Mouse (Mus musculus) liver, postnatal 0 days (tissue): Measurements from ENCODE around the gene Add3. TPM values are rescaled to one million over a fixed set of nuclear protein-coding genes. Genes with fewer than 3 reads are reported as not detected.

ENCODE experiments used
- ATAC-seq: fragments of 200-750 bp; cut with Nextera tagmentation; 2 replicates; pipeline ENCODE4 v1.8.0; 2017; ENCODE audit warnings: mild to moderate bottlenecking, moderate library complexity
- DNase-seq: peaks from one replicate; pipeline ENCODE4 v3.0.0-alpha.2; 2016
- H3K27ac ChIP-seq: fragments of 300-500 bp; sonication (generic); 2 replicates; pipeline ENCODE4 v1.5.1; 2014; ENCODE audit warnings: antibody characterized with exemption, moderate library complexity, mild to moderate bottlenecking, low read depth
- H3K27me3 ChIP-seq: fragments of 300-500 bp; sonication (generic); 2 replicates; pipeline ENCODE4 v1.6.1; 2014; ENCODE audit warnings: low read length, control low read depth, mixed read lengths; ENCODE audit not compliant: insufficient read depth
- H3K36me3 ChIP-seq: fragments of 300-500 bp; sonication (generic); replicated peaks from 2 replicates; pipeline ENCODE4 v1.6.1; 2014; ENCODE audit warnings: mild to moderate bottlenecking, control low read depth, low read length, moderate library complexity, mixed read lengths; ENCODE audit not compliant: insufficient read depth
- H3K4me1 ChIP-seq: fragments of 300-500 bp; sonication (generic); 2 replicates; pipeline ENCODE4 v1.6.1; 2014; ENCODE audit warnings: antibody characterized with exemption, mild to moderate bottlenecking, control low read depth; ENCODE audit not compliant: insufficient read depth
- H3K4me2 ChIP-seq: fragments of 300-500 bp; sonication (generic); 2 replicates; pipeline ENCODE4 v1.6.1; 2014; ENCODE audit warnings: low read depth, mild to moderate bottlenecking, low read length, moderate library complexity, mixed read lengths
- H3K4me3 ChIP-seq: fragments of 300-500 bp; sonication (generic); 2 replicates; pipeline ENCODE4 v1.5.1; 2014; ENCODE audit warnings: low read depth, low read length
- H3K9ac ChIP-seq: fragments of 300-500 bp; sonication (generic); replicated peaks from 2 replicates; pipeline ENCODE4 v1.6.1; 2014; ENCODE audit warnings: mild to moderate bottlenecking, moderate library complexity
- H3K9me3 ChIP-seq: fragments of 300-500 bp; sonication (generic); 2 replicates; pipeline ENCODE4 v1.6.1; 2016; ENCODE audit warnings: mild to moderate bottlenecking, control low read depth, low read length, mixed read lengths
- CTCF ChIP-seq: sonication (generic); IDR thresholded peaks from 2 replicates; pipeline ENCODE4 v1.5.1; 2016; ENCODE audit warnings: antibody characterized with exemption, low read depth
- EP300 ChIP-seq: IDR thresholded peaks from 2 replicates; pipeline ENCODE4 v1.6.1; 2016; ENCODE audit warnings: antibody characterized with exemption, low read depth, mild to moderate bottlenecking
- WGBS: fragments of 180-500 bp; shearing (Covaris S2); extraction: QIAGEN DNeasy Blood & Tissue Kit; methylation state at CpG from one replicate; pipeline ENCODE4 v1.1.7; 2014; ENCODE audit not compliant: insufficient replicate concordance; 5-methylcytosine and 5-hydroxymethylcytosine counted together
- polyA plus RNA-seq: library from polyadenylated mRNA; unstranded; fragments of >200 nt; fragmentation: Nextera tagmentation; extraction: Ambion mirVana; gene quantifications from 2 replicates; pipeline ENCODE4 v1.2.1, GENCODE M21; 2015

Gene Add3
- polyA plus RNA-seq, 1 experiment from 2014 or later = 21.4 TPM

DNA sequence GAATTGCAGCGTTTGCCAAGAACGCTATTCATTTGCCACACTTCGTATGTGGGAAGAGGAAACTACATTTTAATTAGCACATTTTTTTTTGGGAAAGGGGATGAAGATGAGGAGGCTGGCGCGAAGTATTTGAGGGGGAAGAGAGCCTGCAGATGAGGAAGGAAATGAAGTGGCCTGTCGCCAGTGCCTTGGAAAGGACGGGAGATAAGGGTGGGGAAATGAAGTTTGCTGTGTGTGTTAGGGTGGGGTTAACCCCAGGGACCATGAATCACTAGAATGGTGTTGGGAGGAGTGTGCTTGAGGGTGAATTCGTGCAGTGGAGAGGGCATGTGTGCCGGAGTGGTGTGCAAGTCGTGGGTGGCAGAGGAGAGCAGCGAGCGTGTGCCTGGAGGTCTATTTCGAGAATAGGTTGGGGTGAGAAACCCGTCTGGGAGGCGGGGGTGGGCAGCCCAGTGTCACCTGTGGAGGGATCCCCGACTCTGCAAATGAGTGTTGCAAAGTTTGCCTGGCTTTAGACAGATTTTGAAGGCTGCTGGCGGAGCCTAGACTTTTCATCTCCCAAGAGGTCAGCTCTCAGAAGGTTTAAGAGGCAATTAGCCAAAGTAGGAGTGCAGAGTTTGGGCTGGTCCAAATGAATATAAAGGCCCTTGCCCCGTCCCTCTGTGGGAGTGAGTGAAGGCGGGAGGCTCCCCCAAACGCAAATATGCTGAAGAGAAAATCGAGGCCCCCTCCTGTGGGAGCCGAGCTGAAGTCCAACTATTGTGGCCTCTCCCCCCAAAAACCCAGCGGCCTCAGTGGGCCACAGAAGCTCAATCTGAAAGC is 1.2 kb downstream of the Add3 start:
- TF ChIP-seq CTCF (no peak), EP300 (no peak)
- 1% methylated on average over 23 of the region's 23 CpGs for WGBS
- DNase-seq (peak; percentile 36), ATAC-seq (no peak)
- H3K9ac ChIP-seq = peak overlapping the region; percentile 64
- no peaks in the 10 kb centered on the region for H3K9me3 ChIP-seq
- peak overlapping the region; percentile 89 for H3K4me3 ChIP-seq
- no peaks in the 10 kb centered on the region for H3K36me3 ChIP-seq
- peak overlapping the region; percentile 95 for H3K4me2 ChIP-seq
- peak overlapping the region; percentile 70 for H3K27ac ChIP-seq
- no peaks in the 10 kb centered on the region for H3K27me3 ChIP-seq
- peaks cover 26% of the 10 kb centered on the region for H3K4me1 ChIP-seq

DNA sequence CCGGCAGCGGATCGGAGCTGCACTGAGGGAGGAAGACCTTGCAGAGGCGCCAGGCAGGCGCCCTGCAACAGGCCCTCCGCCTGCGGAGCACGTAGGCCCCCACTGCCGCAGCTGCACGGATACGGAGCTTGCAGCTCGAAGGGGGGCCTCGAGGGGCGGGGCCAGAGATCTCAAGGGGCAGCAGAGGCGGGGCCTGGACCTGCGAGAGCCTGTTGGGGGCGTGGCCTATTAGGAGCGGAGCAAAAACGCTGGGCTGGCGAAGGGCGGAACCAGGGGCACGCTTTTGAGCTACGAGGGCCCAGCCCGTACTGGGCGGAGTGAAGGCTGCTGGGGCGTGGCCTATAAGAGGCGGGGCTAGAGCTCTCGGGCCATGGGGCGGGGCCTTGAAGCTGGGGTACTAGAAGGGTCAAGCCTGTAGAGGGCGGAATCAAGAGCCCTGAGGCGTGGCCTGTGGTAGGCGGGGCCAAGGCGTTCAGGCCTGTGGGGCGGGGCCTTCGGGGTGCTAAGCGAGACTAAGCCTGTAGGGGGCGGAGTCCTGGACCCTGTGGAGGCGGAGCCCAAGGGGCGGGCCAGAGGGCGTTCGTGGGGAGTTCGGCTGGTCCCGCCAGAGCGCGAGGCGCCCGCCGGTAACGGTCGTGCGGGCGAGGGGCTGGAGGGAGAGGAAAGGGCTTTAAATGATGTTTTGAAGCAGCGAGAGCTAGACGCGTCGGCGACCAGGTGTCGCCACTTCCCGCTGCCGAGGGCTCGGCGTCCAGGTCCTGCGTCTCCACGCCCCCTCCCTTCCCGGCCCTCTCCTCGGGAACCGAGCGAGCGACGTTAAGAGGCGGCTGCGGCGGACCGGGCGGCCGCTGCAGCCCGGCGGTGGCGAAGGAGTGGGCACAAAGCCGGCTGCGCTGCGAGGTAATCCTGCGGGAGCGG is 2.2 kb downstream of the Add3 start:
- H3K4me1 ChIP-seq = peaks cover 26% of the 10 kb centered on the region
- H3K4me2 ChIP-seq = peak overlapping the region; percentile 95
- under 1% methylated on average over 73 of the region's 84 CpGs for WGBS
- ATAC-seq (peak; percentile 96), DNase-seq (peak; percentile 100)
- H3K9ac ChIP-seq = peak overlapping the region; percentile 91
- H3K4me3 ChIP-seq = peak overlapping the region; percentile 89
- peak; percentile 8; the same call in 1 of the 2 replicates for TF ChIP-seq EP300
- TF ChIP-seq CTCF = peak; percentile 82
- H3K9me3 ChIP-seq = no peaks in the 10 kb centered on the region
- no peaks in the 10 kb centered on the region for H3K27me3 ChIP-seq
- H3K27ac ChIP-seq = peak overlapping the region; percentile 85
- no peaks in the 10 kb centered on the region for H3K36me3 ChIP-seq

DNA sequence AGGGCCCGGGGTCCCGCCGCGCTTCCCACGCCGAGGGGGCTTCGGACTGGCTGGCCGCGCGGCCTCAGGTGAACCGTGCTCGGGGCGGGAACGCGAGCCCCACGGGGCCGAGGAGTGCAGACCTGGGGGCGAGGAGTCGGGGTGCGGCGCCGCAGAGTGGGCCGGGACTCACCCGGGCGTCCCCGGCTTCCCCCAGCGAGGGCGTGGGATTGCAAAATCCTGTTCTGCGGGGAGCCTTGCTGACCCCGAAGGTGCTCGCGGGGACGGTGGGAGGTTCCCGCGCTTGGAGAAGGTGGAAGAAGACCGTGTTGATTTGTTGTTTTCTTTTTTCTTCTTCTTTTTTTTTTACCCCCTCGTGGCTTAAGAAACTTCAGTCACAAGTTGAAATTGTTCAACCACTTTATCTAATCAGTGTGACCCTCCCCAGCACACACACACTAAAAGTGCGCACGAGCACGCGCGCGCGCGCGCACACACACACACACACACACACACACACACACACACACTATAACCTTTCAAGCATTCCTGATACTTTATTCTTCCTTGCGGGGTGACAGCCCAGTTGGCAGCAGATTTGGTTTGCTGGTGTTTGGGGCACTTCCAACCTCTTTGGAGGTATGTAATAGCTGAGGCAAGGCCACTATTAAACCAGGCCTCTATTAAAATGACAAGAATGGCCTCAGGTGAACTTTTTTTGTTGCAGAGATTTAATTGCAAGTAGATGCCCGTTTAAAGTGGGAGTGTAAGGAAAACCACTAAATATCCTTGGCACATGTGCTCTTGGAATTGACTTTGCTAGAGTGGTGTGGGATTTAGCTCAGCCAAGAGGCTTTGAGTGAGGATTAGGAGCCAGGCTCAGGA is 3.1 kb downstream of the Add3 start:
- ATAC-seq (peak; percentile 1), DNase-seq (peak; percentile 62)
- Histone ChIP-seq H3K9ac (peak overlapping the region; percentile 91), H3K4me3 (peak overlapping the region; percentile 89), H3K4me2 (peak overlapping the region; percentile 95), H3K27ac (peak overlapping the region; percentile 85), H3K36me3 (no peaks in the 10 kb centered on the region), H3K27me3 (no peaks in the 10 kb centered on the region), H3K9me3 (no peaks in the 10 kb centered on the region), H3K4me1 (peaks cover 26% of the 10 kb centered on the region)
- WGBS = under 1% methylated on average over 48 of the region's 48 CpGs
- TF ChIP-seq CTCF (no peak), EP300 (no peak)

DNA sequence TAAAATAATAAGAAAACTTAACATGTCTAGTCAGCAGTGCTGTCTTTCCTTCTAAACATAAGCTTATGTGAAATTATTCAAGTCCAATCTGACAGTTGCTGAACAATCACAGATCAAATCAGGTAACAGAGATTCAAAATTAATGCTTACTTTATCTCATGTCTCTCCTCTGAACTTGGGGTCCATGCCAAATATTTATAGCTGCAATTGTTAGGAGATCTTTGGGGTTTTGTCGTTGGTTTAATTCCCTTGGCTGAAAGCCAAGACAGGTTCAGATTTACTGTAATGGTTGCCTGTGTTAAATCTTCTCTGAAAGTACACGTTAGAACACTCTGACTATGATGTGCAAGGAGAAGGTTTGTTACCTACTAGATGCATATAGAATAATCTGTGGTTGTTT is 4.8 kb downstream of the Add3 start:
- H3K4me3 ChIP-seq = no peak overlapping the region
- peak overlapping the region; percentile 95; the same call in 1 of the 2 replicates for H3K4me2 ChIP-seq
- no peaks in the 10 kb centered on the region for H3K36me3 ChIP-seq
- no peaks in the 10 kb centered on the region for H3K9me3 ChIP-seq
- H3K4me1 ChIP-seq = peaks cover 28% of the 10 kb centered on the region
- H3K9ac ChIP-seq = no peak overlapping the region
- no peaks in the 10 kb centered on the region for H3K27me3 ChIP-seq
- no peak overlapping the region for H3K27ac ChIP-seq
- ATAC-seq (no peak), DNase-seq (no peak)
- 22% methylated on average over 2 of the region's 2 CpGs for WGBS
- no peak for TF ChIP-seq EP300
- no peak for TF ChIP-seq CTCF

DNA sequence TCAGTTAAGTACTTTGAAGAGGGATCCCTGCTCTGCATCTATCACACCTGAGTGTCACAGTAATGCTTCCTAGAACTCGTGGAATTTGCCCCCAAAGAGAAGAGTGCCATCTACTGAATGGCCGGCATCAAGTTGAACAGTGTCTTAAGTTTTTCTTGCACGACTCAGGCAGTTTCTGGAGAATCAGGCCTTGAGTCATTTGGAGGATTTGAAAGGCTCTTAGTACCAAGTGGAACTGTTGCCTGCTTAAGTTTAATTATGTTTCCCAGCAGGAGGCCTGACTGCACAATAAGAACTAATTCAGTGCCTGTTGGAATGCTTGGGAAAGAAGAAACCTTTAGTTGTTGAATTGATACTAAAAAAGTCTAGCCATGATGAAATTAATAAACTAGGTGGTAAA is 9.1 kb downstream of the Add3 start:
- no peak overlapping the region for H3K4me2 ChIP-seq
- H3K27ac ChIP-seq = no peak overlapping the region
- no peaks in the 10 kb centered on the region for H3K27me3 ChIP-seq
- DNase-seq = no peak
- WGBS = 66% methylated on average over 3 of the region's 3 CpGs
- ATAC-seq = no peak
- no peaks in the 10 kb centered on the region for H3K36me3 ChIP-seq
- no peak for TF ChIP-seq CTCF
- no peak for TF ChIP-seq EP300
- H3K9ac ChIP-seq = no peak overlapping the region
- peaks cover 11% of the 10 kb centered on the region for H3K4me1 ChIP-seq
- no peaks in the 10 kb centered on the region for H3K9me3 ChIP-seq
- H3K4me3 ChIP-seq = no peak overlapping the region
